Mouse (Mus musculus): ENCODE measurements around the gene Lpar3. TPM values are rescaled to one million over a fixed set of nuclear protein-coding genes. Genes with fewer than 3 reads are reported as not detected.

Gene Lpar3
- polyA plus RNA-seq, 1 experiment from 2014 or later: 0.49 TPM

DNA sequence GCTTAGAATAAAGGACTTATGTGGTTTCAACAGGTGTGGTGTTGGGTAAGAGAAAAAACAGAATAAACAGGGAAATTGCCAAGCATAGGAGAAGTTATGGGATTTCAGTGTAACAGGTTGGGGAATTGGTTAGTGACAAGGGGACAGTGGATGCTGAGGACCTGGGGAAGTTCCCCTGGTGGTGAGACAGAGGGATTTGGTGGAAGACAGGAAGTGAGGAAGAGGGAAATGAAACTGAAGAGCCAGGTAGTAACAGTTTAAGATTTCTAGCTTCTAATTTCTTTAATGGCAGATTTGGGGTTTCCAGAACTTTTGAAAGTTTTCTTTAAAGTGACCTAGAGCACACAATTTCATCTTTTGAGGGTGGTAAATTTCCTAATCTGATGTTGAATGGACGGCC lies 23.9 kb downstream of the Lpar3 start:
- Histone ChIP-seq H3K9me3 (no peaks in the 10 kb centered on the region), H3K9ac (no peak overlapping the region), H3K4me2 (no peak overlapping the region), H3K27ac (replicated peaks) (no peak overlapping the region), H3K36me3 (no peaks in the 10 kb centered on the region), H3K4me1 (replicated peaks) (no peaks in the 10 kb centered on the region), H3K4me3 (no peak overlapping the region), H3K27me3 (no peaks in the 10 kb centered on the region)
- ATAC-seq (ENCODE audit: low FRiP score, low read depth): no peak
- WGBS: 89% methylated on average over 1 of the region's 1 CpGs

DNA sequence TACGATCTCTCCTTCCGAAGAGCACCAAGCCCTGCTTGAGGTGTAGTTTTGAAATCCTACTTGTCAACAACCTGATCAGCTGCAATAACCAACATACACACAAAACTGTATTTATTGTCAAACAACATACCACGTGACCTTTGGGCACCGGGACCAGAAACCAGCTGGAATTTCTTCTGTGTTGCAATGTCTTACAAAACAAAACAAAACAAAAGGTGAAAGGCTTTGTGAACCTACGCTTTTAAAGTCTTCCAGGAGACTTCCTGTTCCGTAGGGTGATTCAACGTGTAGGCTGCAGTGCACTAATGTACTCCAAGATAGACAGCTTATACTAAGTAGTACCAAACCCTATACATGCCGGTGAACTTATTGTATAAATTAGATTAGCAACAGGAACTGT lies 25.8 kb downstream of the Lpar3 start:
- Histone ChIP-seq H3K9me3 (no peaks in the 10 kb centered on the region), H3K36me3 (no peaks in the 10 kb centered on the region), H3K27me3 (no peaks in the 10 kb centered on the region), H3K9ac (no peak overlapping the region), H3K4me1 (replicated peaks) (no peaks in the 10 kb centered on the region), H3K27ac (replicated peaks) (no peak overlapping the region), H3K4me3 (no peak overlapping the region), H3K4me2 (no peak overlapping the region)
- no peak for ATAC-seq (ENCODE audit: low FRiP score, low read depth)
- WGBS: 84% methylated on average over 8 of the region's 8 CpGs

DNA sequence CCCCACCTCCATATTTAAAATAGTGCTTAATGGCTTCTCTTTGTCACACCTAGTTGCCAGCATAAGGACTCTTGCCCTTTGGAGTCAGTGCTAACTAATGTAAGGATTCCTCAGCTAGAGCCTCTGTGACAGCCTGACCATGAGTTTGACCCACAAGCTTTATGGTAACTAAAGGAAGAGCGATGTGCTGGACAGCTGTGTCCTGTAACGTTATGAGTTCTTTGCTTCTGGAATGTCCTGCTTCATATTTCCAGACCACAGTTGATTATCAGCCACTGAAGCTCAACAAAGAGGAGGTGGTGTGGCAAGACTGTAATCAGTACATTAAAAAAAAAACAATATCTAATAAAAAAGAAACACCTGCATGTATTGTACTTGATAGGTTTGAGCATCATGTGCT lies 26.2 kb downstream of the Lpar3 start:
- H3K27me3 ChIP-seq: no peaks in the 10 kb centered on the region
- H3K4me1 ChIP-seq (replicated peaks): no peaks in the 10 kb centered on the region
- WGBS: 87% methylated on average over 2 of the region's 2 CpGs
- no peak overlapping the region for H3K4me3 ChIP-seq
- no peak overlapping the region for H3K9ac ChIP-seq
- no peaks in the 10 kb centered on the region for H3K36me3 ChIP-seq
- H3K27ac ChIP-seq (replicated peaks): no peak overlapping the region
- no peak for ATAC-seq (ENCODE audit: low FRiP score, low read depth)
- no peaks in the 10 kb centered on the region for H3K9me3 ChIP-seq
- no peak overlapping the region for H3K4me2 ChIP-seq

DNA sequence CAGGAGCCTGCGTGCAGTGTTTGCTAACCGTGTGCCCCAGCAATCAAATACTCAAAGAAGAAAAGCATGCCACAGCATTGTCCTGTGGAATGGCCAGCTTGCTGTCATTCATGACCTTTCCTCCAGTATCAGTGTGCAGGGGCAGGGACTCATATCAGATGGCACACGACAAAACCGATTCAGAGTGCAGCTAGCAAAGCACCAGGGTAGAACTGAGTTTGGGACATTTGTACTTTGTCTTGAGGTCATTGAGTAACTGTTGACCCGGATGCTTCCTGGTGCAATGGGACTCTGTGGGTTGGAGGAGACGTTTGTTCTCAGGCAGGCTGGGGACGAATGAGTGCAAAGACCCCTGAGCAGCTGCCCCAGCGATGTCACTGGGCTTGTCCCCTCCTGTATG lies 29.1 kb downstream of the Lpar3 start:
- H3K4me3 ChIP-seq: no peak overlapping the region
- H3K4me2 ChIP-seq: no peak overlapping the region
- no peaks in the 10 kb centered on the region for H3K4me1 ChIP-seq (replicated peaks)
- no peak overlapping the region for H3K9ac ChIP-seq
- no peaks in the 10 kb centered on the region for H3K36me3 ChIP-seq
- WGBS: 81% methylated on average over 8 of the region's 8 CpGs
- H3K27ac ChIP-seq (replicated peaks): no peak overlapping the region
- no peaks in the 10 kb centered on the region for H3K9me3 ChIP-seq
- no peaks in the 10 kb centered on the region for H3K27me3 ChIP-seq
- ATAC-seq (ENCODE audit: low FRiP score, low read depth): no peak

DNA sequence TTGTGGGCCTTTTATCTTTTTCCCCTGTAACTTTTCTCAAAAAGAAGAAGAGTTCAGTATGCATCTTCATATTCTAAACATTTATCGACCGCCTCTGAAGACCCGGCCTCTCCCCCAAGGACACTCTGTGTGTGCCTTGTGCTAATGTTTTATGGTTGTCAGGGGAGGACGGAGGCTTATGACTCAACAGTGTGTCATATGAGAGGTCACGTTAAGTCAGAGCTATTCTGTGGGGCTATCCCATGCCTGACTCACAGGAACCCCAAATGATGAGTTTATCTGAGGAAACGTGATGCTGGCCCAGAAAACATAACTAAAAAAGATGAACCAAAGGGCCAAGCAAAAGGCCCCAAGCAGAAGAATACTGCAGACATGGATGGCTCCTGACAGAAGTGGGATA lies 31.0 kb downstream of the Lpar3 start:
- no peak overlapping the region for H3K9ac ChIP-seq
- no peak overlapping the region for H3K27ac ChIP-seq (replicated peaks)
- no peaks in the 10 kb centered on the region for H3K27me3 ChIP-seq
- H3K9me3 ChIP-seq: no peaks in the 10 kb centered on the region
- no peaks in the 10 kb centered on the region for H3K36me3 ChIP-seq
- no peaks in the 10 kb centered on the region for H3K4me1 ChIP-seq (replicated peaks)
- H3K4me2 ChIP-seq: no peak overlapping the region
- no peak overlapping the region for H3K4me3 ChIP-seq
- ATAC-seq (ENCODE audit: low FRiP score, low read depth): no peak
- 89% methylated on average over 6 of the region's 6 CpGs for WGBS

DNA sequence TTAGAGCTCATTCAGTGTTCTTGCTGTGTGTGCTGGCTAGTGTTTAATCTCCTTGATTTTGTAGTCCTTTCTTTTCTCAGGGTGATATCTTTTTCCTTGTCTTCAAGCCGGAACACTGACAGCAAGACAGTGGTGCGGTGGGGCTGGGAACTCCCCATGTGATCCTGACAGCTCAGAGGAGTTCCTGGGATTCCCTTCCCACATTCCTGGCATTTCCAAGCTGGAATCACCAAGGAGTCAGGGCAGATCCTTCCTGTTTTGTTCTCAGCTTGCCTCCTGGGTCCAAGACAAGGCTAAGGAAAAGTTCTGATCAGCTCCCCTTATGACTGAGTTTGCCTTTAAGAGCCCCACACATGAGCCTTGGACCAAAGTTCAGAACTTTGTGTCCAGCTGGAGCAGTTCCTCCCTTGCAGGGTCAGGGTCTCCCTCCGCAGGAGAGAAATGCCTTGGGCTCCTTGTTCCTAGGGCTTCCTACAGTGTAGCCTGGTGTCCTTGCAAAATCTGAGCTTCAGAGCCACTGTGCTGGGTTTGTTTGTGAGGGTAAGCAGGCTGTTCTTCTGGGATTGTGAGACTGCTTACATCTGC lies 33.1 kb downstream of the Lpar3 start:
- ATAC-seq (ENCODE audit: low FRiP score, low read depth): no peak
- H3K27ac ChIP-seq (replicated peaks): no peak overlapping the region
- H3K4me3 ChIP-seq: no peak overlapping the region
- H3K36me3 ChIP-seq: no peaks in the 10 kb centered on the region
- no peak overlapping the region for H3K9ac ChIP-seq
- H3K4me1 ChIP-seq (replicated peaks): no peaks in the 10 kb centered on the region
- WGBS: 44% methylated on average over 3 of the region's 3 CpGs
- H3K9me3 ChIP-seq: no peaks in the 10 kb centered on the region
- H3K27me3 ChIP-seq: no peaks in the 10 kb centered on the region
- H3K4me2 ChIP-seq: no peak overlapping the region

DNA sequence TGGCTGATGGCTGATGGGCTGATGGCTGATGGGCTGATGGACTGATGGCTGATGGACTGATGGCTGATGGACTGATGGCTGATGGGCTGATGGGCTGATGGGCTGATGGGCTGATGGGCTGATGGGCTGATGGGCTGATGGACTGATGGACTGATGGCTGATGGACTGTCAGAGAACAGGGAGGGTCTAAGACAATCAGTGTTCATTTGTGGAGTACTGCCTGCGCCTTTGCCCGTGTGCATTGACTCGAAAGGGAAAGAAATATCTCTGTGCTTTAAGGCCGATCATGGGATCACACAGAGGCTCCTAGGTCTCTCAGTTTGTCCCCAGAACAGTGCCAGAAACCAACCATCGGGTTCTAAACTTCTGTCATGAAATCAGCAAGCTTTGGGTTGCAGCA lies 34.4 kb downstream of the Lpar3 start:
- H3K4me1 ChIP-seq (replicated peaks): no peaks in the 10 kb centered on the region
- H3K36me3 ChIP-seq: no peaks in the 10 kb centered on the region
- no peak overlapping the region for H3K27ac ChIP-seq (replicated peaks)
- no peak for ATAC-seq (ENCODE audit: low FRiP score, low read depth)
- no peaks in the 10 kb centered on the region for H3K27me3 ChIP-seq
- WGBS: 94% methylated on average over 5 of the region's 5 CpGs
- no peak overlapping the region for H3K4me3 ChIP-seq
- no peak overlapping the region for H3K9ac ChIP-seq
- no peak overlapping the region for H3K4me2 ChIP-seq
- H3K9me3 ChIP-seq: no peaks in the 10 kb centered on the region

DNA sequence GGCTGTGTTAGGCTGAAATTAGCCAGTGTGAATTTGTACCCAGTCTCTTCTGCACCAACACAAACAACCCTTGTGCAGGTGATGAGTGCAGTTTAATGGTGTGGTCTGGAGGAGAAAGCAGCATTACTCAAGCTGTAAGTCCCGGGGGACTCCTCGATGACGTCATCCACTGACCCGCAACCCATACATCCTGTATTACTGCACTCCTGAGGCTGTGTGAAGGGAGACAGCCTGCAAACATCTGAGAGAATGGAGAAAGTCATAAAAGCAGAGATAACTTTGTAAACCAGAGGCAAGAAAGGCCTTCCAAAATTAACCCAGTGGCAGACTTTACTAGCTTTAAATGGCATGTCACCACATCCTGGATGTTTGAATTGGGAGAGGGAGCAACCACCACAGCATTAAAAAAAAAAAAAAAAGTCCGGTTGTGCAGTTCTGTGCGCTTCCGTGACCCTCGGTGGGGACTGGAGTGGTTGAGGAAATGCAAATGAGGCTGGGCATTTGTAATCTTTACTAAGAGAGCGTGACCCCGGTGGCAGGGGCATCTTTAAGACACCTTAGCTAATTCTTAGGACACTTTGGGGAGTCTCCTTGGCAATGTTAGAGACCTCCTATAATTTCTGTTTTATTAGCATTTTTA lies 36.8 kb downstream of the Lpar3 start:
- H3K27ac ChIP-seq (replicated peaks): no peak overlapping the region
- no peaks in the 10 kb centered on the region for H3K27me3 ChIP-seq
- WGBS: 66% methylated on average over 10 of the region's 10 CpGs
- no peak overlapping the region for H3K9ac ChIP-seq
- no peaks in the 10 kb centered on the region for H3K4me1 ChIP-seq (replicated peaks)
- ATAC-seq (ENCODE audit: low FRiP score, low read depth): no peak
- H3K4me3 ChIP-seq: no peak overlapping the region
- no peaks in the 10 kb centered on the region for H3K36me3 ChIP-seq
- no peaks in the 10 kb centered on the region for H3K9me3 ChIP-seq
- no peak overlapping the region for H3K4me2 ChIP-seq

DNA sequence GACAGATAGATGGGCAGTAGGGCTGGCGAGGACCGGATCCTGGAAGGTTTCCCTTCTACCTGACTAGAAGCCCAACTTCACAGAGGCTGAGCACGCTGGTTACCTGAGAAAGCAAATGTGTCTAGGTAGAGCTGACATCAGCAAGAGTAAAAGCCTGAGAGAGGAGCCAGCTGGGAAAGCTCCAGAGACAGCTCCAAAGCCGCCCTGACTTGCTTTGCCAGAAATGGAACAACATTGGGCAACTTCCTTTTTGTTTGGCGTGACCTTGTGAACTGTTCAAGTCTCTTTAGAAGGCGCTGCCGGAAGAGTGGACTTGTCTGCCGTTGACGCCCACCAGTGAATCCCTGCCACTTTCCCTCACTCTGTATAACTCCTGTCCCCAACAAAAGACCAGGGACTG lies 39.4 kb downstream of the Lpar3 start:
- no peak overlapping the region for H3K4me2 ChIP-seq
- H3K27ac ChIP-seq (replicated peaks): no peak overlapping the region
- WGBS: 88% methylated on average over 9 of the region's 9 CpGs
- no peaks in the 10 kb centered on the region for H3K4me1 ChIP-seq (replicated peaks)
- H3K27me3 ChIP-seq: no peaks in the 10 kb centered on the region
- ATAC-seq (ENCODE audit: low FRiP score, low read depth): no peak
- H3K9me3 ChIP-seq: no peaks in the 10 kb centered on the region
- no peak overlapping the region for H3K9ac ChIP-seq
- H3K4me3 ChIP-seq: no peak overlapping the region
- H3K36me3 ChIP-seq: no peaks in the 10 kb centered on the region

DNA sequence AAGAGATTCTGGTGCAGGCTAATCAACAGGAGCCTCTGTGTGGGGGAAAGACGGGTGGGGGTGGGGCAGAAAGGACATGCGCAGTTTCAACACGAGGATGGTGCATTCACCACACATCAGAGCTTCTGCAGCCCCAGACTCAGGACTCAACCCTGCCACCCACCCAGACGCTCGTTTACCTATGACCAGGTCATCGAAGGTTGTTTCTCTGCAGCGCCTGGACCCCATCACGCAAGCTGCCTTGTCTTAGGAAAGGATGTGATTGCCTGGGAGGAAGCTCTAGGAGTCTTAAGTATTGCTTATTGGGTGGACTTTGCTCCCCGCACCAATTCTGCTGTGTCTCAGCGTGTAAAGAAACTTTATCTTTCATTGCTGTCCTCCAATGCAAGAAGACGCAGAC lies 40.1 kb downstream of the Lpar3 start:
- Histone ChIP-seq H3K9me3 (no peaks in the 10 kb centered on the region), H3K27ac (replicated peaks) (no peak overlapping the region), H3K27me3 (no peaks in the 10 kb centered on the region), H3K4me2 (no peak overlapping the region), H3K36me3 (no peaks in the 10 kb centered on the region), H3K4me1 (replicated peaks) (no peaks in the 10 kb centered on the region), H3K4me3 (no peak overlapping the region), H3K9ac (no peak overlapping the region)
- ATAC-seq (ENCODE audit: low FRiP score, low read depth): no peak
- 92% methylated on average over 11 of the region's 11 CpGs for WGBS

DNA sequence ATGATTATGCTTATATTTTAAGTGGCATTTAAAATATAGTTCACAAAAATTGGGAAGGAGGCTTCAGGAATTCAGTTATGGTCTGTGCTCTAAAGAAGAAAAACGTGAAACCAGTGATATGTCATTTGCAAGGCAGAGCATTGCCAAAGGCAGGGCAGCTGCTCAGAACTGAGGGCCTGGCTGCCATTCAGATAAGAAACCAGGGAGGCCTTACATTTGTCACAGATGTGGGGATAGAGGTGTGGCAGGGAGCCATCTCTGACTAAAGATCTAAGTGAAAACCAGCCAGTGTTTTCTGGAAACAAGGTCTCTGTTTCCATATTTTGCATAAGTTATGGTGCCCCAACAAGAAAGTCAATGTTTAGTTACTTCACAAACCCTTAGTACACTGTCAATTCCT lies 41.8 kb downstream of the Lpar3 start:
- WGBS: 69% methylated on average over 1 of the region's 1 CpGs
- Histone ChIP-seq H3K36me3 (no peaks in the 10 kb centered on the region), H3K4me3 (no peak overlapping the region), H3K4me2 (no peak overlapping the region), H3K27me3 (no peaks in the 10 kb centered on the region), H3K9me3 (no peaks in the 10 kb centered on the region), H3K27ac (replicated peaks) (no peak overlapping the region), H3K9ac (no peak overlapping the region), H3K4me1 (replicated peaks) (no peaks in the 10 kb centered on the region)
- ATAC-seq (ENCODE audit: low FRiP score, low read depth): no peak

DNA sequence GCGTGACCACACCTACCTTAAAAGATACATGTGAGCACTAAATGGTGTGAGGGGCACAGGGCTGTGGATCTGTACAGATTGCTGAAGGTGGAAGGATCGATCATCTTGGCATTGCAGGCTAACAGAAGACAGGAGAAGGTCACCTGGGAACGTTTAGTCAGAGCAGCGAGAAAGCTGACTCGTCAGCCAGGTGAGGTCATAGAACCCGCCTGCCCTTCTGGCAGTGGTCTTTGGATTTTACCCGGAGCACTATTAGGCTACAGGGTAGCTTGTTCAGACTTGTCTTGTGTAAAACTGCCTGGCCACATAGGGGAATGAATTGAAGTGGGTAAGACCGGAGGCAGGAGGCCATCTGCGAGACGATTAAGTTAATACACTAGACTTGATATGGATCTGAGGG lies 43.4 kb downstream of the Lpar3 start:
- WGBS: 96% methylated on average over 10 of the region's 10 CpGs
- H3K36me3 ChIP-seq: no peaks in the 10 kb centered on the region

DNA sequence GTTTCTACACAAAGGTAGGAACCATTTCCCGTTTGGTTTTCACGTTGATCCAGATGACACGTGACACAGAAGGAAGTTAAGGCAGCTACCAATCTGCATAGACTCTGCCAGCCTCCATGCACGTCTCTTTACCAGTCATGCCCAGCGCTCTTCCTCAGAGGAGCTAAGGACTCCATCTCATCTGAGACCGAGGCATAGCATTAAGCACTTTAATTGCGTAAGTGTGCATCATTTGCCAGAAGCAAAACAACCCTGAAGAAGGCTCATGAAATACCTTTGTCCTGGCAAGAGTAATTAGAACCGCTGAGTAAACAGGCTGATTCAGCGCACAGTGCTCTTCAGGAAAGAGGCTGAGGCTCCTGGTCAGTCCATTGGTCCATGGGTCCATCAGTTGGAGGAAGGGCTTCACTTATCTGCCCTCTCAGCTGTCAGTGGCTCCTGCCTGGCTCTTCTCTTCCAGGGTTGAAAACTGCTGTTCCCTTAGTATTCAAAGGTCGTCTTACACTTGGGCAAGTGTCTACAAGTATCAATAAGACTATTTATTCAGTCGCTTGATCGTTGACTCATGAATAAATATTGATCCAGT lies 44.9 kb downstream of the Lpar3 start:
- Histone ChIP-seq H3K36me3 (no peaks in the 10 kb centered on the region), H3K27ac (replicated peaks) (no peak overlapping the region), H3K4me1 (replicated peaks) (no peaks in the 10 kb centered on the region), H3K27me3 (no peaks in the 10 kb centered on the region), H3K9ac (no peak overlapping the region), H3K9me3 (no peaks in the 10 kb centered on the region), H3K4me2 (no peak overlapping the region), H3K4me3 (no peak overlapping the region)
- ATAC-seq (ENCODE audit: low FRiP score, low read depth): no peak
- WGBS: 81% methylated on average over 12 of the region's 12 CpGs

More for the DNA sequence above, 43.4 kb downstream of the Lpar3 start:
- Histone ChIP-seq H3K27me3 (no peaks in the 10 kb centered on the region), H3K9ac (no peak overlapping the region), H3K4me2 (no peak overlapping the region), H3K4me3 (no peak overlapping the region), H3K4me1 (replicated peaks) (no peaks in the 10 kb centered on the region), H3K9me3 (no peaks in the 10 kb centered on the region), H3K27ac (replicated peaks) (no peak overlapping the region)
- no peak for ATAC-seq (ENCODE audit: low FRiP score, low read depth)
